Mouse (Mus musculus) spleen, embryonic (tissue): ENCODE data around the gene Entpd1.

ENCODE experiments used
- CTCF ChIA-PET: fragments of 350-600 bp; sonication (Branson Sonifier 250); formaldehyde crosslinking; loops from one replicate; lab custom pipeline; 2022; lab: Charles Lee

Gene Entpd1

DNA sequence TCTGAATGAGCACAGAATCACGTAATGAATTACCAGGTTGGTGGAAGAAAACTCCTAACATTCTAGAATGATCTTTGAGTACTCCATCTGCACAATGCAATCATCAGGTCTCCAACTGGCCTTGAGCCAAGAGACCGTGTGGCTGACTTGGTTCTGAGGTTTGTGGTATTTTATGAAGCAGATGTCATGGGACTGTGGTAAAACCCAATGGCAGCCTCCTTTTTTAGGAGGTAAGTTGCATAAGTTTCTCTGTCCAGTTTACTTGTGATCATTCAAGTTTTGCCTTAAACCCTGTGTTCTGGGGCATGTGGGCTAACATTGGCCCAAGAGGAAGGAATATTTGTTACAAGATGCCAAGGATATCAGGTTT is 176.5 kb downstream of the Entpd1 start:
- CTCF ChIA-PET, result no interaction called here
